Mouse (Mus musculus): ENCODE measurements around the gene Rptor. TPM values are rescaled to one million over a fixed set of nuclear protein-coding genes. Genes with fewer than 3 reads are reported as not detected.

Gene Rptor
- polyA plus RNA-seq, 1 experiment from 2014 or later = 12.4 TPM

DNA sequence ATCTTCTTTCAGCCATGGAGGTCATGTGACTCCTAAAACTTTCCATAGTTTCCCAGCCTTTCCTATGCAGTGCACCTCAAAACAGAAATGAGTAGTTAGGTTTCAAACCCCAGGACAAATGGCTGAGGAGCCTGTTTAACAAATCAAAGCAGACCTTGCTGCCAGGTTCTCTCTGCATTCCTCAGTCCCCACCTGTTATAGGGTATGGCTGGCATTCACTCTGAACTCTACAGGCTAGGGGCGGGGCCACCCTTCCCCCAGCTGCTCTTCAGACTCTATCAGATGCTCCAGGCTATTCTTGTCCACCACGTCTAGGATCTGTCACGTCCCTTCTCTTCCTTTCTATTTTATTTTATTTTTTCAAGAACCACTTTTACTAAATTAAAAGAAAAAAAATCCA, 8.7 kb upstream of the Rptor start:
- no peak overlapping the region for H3K27ac ChIP-seq (ENCODE audit: low read depth, low read length)
- H3K4me1 ChIP-seq (replicated peaks; ENCODE audit: control insufficient read depth, insufficient read depth, low read length) = no peaks in the 10 kb centered on the region; the same call in none of the 2 replicates
- H3K36me3 ChIP-seq (ENCODE audit: control insufficient read depth, insufficient read depth, low read length) = no peaks in the 10 kb centered on the region
- no peaks in the 10 kb centered on the region for H3K27me3 ChIP-seq (ENCODE audit: control insufficient read depth, insufficient read depth, low read length)
- no peak overlapping the region for H3K4me2 ChIP-seq (replicated peaks; ENCODE audit: low read depth, low read length)
- no peak for DNase-seq (ENCODE audit: low spot score)
- ATAC-seq (ENCODE audit: low FRiP score) = no peak
- H3K4me3 ChIP-seq (ENCODE audit: low read depth, low read length) = no peak overlapping the region
- H3K9me3 ChIP-seq (ENCODE audit: control insufficient read depth, low read length) = no peaks in the 10 kb centered on the region
- H3K9ac ChIP-seq (ENCODE audit: low read depth, low read length) = no peak overlapping the region
- WGBS = 25% methylated on average over 3 of the region's 3 CpGs

DNA sequence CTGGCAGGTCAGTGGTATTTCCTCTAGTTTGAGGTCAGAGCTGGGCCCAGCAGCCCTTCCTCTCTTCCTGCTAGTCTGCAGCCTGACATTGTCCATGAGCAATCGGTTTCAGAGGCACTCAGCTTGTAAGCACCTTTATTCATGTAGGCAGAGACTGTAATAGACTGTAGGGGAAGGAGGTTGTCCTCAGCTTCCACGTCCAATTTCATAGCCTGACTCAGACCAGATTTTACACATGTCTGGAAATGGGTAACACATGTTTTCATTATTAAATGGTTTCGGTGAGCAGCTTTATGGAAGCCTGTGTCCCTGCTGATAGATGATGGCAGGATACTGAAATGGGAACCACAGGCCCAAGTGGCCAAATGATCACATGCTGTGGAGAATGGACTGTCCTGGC, 3.8 kb upstream of the Rptor start:
- no peaks in the 10 kb centered on the region; the same call in 1 of the 2 replicates for H3K4me1 ChIP-seq (replicated peaks; ENCODE audit: control insufficient read depth, insufficient read depth, low read length)
- no peak for ATAC-seq (ENCODE audit: low FRiP score)
- 67% methylated on average over 3 of the region's 3 CpGs for WGBS

DNA sequence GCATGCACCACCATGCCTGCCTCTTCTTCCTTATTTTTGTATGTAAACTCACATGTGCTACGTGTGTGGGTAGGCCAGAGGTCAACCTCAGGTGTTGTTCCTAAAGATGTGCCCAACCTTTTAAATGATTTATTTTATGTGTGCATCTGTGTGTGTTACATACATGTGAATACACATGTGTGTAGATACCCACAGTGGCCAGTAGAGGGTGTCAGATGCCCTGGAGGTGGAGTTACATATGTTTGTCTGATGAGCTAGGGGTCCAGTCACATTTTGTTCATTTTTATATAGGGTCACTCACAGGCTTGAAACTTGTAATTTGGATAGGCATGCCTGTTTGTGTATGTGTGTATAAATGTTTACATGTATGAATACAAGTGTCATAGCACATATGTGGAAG, 2.4 kb upstream of the Rptor start:
- 77% methylated on average over 1 of the region's 1 CpGs for WGBS
- Histone ChIP-seq H3K9me3 (ENCODE audit: control insufficient read depth, low read length) (no peaks in the 10 kb centered on the region), H3K4me3 (ENCODE audit: low read depth, low read length) (no peak overlapping the region), H3K36me3 (ENCODE audit: control insufficient read depth, insufficient read depth, low read length) (no peaks in the 10 kb centered on the region), H3K27ac (ENCODE audit: low read depth, low read length) (no peak overlapping the region), H3K27me3 (ENCODE audit: control insufficient read depth, insufficient read depth, low read length) (no peaks in the 10 kb centered on the region), H3K4me1 (replicated peaks; ENCODE audit: control insufficient read depth, insufficient read depth, low read length) (no peaks in the 10 kb centered on the region; the same call in none of the 2 replicates), H3K9ac (ENCODE audit: low read depth, low read length) (no peak overlapping the region), H3K4me2 (replicated peaks; ENCODE audit: low read depth, low read length) (no peak overlapping the region)
- no peak for ATAC-seq (ENCODE audit: low FRiP score)
- DNase-seq (ENCODE audit: low spot score) = no peak

More for the DNA sequence above, 3.8 kb upstream of the Rptor start:
- Histone ChIP-seq H3K9ac (ENCODE audit: low read depth, low read length) (no peak overlapping the region), H3K27ac (ENCODE audit: low read depth, low read length) (no peak overlapping the region), H3K4me2 (replicated peaks; ENCODE audit: low read depth, low read length) (no peak overlapping the region), H3K36me3 (ENCODE audit: control insufficient read depth, insufficient read depth, low read length) (no peaks in the 10 kb centered on the region), H3K27me3 (ENCODE audit: control insufficient read depth, insufficient read depth, low read length) (no peaks in the 10 kb centered on the region), H3K9me3 (ENCODE audit: control insufficient read depth, low read length) (no peaks in the 10 kb centered on the region), H3K4me3 (ENCODE audit: low read depth, low read length) (no peak overlapping the region)
- DNase-seq (ENCODE audit: low spot score) = no peak

DNA sequence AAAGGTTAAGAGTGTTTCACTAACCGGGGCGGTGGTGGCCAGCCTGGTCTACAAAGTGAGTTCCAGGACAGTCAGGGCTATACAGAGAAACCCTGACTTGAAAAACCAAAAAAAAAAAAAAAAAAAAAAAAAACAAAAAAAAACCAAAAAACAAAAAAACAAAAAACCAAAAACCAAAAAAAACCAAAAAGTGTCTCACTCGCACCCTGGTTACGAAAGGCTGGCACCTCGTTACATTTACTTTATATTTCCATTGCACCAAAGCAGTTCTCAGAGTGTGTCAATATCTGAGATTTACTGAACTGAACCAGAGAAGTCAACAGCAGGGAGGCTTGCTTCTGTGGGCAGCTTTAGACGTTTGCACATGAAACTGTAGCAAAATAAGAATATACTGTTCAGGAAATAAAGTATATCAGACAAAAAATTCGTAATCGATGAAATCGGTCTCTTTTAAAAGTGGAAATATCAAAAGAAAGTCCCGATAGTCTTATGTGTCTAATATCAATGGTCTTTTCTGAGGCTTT, 466 bp upstream of the Rptor start:
- Histone ChIP-seq H3K36me3 (ENCODE audit: control insufficient read depth, insufficient read depth, low read length) (no peaks in the 10 kb centered on the region), H3K4me3 (ENCODE audit: low read depth, low read length) (peak overlapping the region; percentile 99), H3K27me3 (ENCODE audit: control insufficient read depth, insufficient read depth, low read length) (no peaks in the 10 kb centered on the region), H3K9me3 (ENCODE audit: control insufficient read depth, low read length) (no peaks in the 10 kb centered on the region), H3K27ac (ENCODE audit: low read depth, low read length) (no peak overlapping the region), H3K4me1 (replicated peaks; ENCODE audit: control insufficient read depth, insufficient read depth, low read length) (no peaks in the 10 kb centered on the region; the same call in none of the 2 replicates), H3K9ac (ENCODE audit: low read depth, low read length) (no peak overlapping the region), H3K4me2 (replicated peaks; ENCODE audit: low read depth, low read length) (peak overlapping the region; percentile 26)
- 43% methylated on average over 10 of the region's 10 CpGs for WGBS
- ATAC-seq (ENCODE audit: low FRiP score) = no peak
- DNase-seq (ENCODE audit: low spot score) = peak; percentile 21

DNA sequence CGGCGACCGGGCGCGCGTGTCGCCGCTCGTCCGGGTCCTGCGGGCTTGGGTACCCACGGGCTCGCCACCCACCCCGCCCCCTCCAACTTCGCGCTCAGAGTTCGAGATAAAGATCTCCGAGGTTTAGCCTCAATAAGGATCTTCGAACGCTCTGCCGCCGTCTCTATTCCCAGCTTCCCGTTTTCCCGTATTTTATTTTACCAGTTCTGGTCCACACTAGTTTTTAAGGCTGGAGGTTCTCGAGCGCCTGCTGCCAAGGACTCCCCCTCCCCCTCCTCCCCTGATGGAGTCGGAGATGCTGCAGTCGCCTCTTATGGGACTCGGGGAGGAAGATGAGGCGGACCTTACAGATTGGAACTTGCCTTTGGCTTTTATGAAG, 811 bp downstream of the Rptor start:
- Histone ChIP-seq H3K9me3 (ENCODE audit: control insufficient read depth, low read length) (no peaks in the 10 kb centered on the region), H3K27me3 (ENCODE audit: control insufficient read depth, insufficient read depth, low read length) (no peaks in the 10 kb centered on the region), H3K4me1 (replicated peaks; ENCODE audit: control insufficient read depth, insufficient read depth, low read length) (no peaks in the 10 kb centered on the region; the same call in none of the 2 replicates), H3K27ac (ENCODE audit: low read depth, low read length) (peak overlapping the region; percentile 82), H3K4me3 (ENCODE audit: low read depth, low read length) (peak overlapping the region; percentile 99), H3K9ac (ENCODE audit: low read depth, low read length) (peak overlapping the region; percentile 86), H3K4me2 (replicated peaks; ENCODE audit: low read depth, low read length) (peak overlapping the region; percentile 84), H3K36me3 (ENCODE audit: control insufficient read depth, insufficient read depth, low read length) (no peaks in the 10 kb centered on the region)
- WGBS = under 1% methylated on average over 30 of the region's 30 CpGs
- no peak for ATAC-seq (ENCODE audit: low FRiP score)
- DNase-seq (ENCODE audit: low spot score) = peak; percentile 46

DNA sequence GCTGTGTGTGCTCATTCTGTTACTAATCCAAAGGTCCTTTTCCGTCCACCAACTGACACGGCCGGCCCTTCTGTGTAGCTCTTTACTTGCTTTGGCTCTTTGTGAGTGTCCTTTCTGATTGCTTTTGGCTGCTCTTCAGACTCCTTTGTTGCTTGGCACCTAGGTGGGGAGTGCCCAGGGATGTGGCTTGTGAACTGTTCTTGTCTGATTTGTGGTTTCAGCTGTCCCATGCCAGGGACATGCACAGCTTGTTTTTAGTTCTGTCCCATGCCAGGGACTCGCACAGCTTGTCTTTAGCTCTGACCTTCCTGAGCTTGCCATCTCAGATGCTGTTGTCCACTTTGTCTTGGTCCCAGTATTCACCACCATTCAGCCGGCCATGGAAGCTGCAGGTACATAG, 4.8 kb downstream of the Rptor start:
- DNase-seq (ENCODE audit: low spot score) (no peak), ATAC-seq (ENCODE audit: low FRiP score) (no peak)
- H3K4me2 ChIP-seq (replicated peaks; ENCODE audit: low read depth, low read length) = no peak overlapping the region
- WGBS = 94% methylated on average over 5 of the region's 5 CpGs
- H3K9me3 ChIP-seq (ENCODE audit: control insufficient read depth, low read length) = no peaks in the 10 kb centered on the region
- no peak overlapping the region for H3K9ac ChIP-seq (ENCODE audit: low read depth, low read length)
- H3K36me3 ChIP-seq (ENCODE audit: control insufficient read depth, insufficient read depth, low read length) = no peaks in the 10 kb centered on the region
- no peak overlapping the region for H3K4me3 ChIP-seq (ENCODE audit: low read depth, low read length)
- no peaks in the 10 kb centered on the region for H3K27me3 ChIP-seq (ENCODE audit: control insufficient read depth, insufficient read depth, low read length)
- no peak overlapping the region for H3K27ac ChIP-seq (ENCODE audit: low read depth, low read length)
- no peaks in the 10 kb centered on the region; the same call in 1 of the 2 replicates for H3K4me1 ChIP-seq (replicated peaks; ENCODE audit: control insufficient read depth, insufficient read depth, low read length)

DNA sequence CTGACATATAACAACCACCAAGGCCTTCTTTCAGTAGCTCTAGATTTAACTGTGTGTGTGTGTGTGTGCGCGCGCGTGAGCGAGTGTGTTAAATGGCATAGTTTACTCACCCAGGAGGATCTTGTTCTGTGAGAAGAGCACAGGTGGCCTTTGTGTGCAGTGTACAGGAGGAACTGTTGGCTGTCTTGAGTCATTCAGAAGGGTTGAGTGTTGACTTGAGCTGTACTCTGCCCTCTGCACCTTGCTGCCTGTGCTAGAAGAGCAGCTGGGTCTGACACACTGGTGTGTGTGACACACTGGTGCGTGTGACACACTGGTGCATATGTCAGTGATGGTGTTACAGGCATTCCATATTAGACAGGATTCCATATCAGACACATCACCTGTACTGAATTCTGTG, 8.8 kb downstream of the Rptor start:
- ATAC-seq (ENCODE audit: low FRiP score) = no peak
- Histone ChIP-seq H3K9me3 (ENCODE audit: control insufficient read depth, low read length) (no peaks in the 10 kb centered on the region), H3K4me3 (ENCODE audit: low read depth, low read length) (no peak overlapping the region), H3K4me2 (replicated peaks; ENCODE audit: low read depth, low read length) (no peak overlapping the region), H3K9ac (ENCODE audit: low read depth, low read length) (no peak overlapping the region), H3K4me1 (replicated peaks; ENCODE audit: control insufficient read depth, insufficient read depth, low read length) (no peaks in the 10 kb centered on the region), H3K27ac (ENCODE audit: low read depth, low read length) (no peak overlapping the region), H3K36me3 (ENCODE audit: control insufficient read depth, insufficient read depth, low read length) (no peaks in the 10 kb centered on the region), H3K27me3 (ENCODE audit: control insufficient read depth, insufficient read depth, low read length) (no peaks in the 10 kb centered on the region)
- WGBS = 96% methylated on average over 6 of the region's 6 CpGs
- DNase-seq (ENCODE audit: low spot score) = no peak

DNA sequence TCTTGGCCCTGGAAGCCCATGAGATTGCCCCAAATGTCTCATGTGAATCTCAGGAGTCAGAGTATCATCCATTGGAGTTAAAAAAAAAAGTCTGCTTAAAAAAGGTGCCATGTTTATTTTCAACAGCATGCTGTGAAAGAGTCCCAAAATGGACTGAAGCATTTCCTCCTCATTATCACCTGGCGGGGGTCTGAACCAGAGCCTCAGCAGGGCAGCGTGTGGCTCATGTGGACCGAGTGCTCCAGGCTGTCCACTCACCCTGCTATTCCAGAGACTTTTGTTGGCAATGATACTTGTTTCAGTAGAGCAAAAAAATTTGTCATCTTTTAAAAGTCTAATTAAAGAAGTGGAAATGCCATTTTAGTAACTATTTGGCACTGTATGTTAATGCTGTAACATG, 9.5 kb downstream of the Rptor start:
- Histone ChIP-seq H3K36me3 (ENCODE audit: control insufficient read depth, insufficient read depth, low read length) (no peaks in the 10 kb centered on the region), H3K9me3 (ENCODE audit: control insufficient read depth, low read length) (no peaks in the 10 kb centered on the region), H3K4me2 (replicated peaks; ENCODE audit: low read depth, low read length) (no peak overlapping the region), H3K27me3 (ENCODE audit: control insufficient read depth, insufficient read depth, low read length) (no peaks in the 10 kb centered on the region), H3K27ac (ENCODE audit: low read depth, low read length) (no peak overlapping the region), H3K4me1 (replicated peaks; ENCODE audit: control insufficient read depth, insufficient read depth, low read length) (no peaks in the 10 kb centered on the region), H3K9ac (ENCODE audit: low read depth, low read length) (no peak overlapping the region), H3K4me3 (ENCODE audit: low read depth, low read length) (no peak overlapping the region)
- WGBS = 79% methylated on average over 3 of the region's 3 CpGs
- ATAC-seq (ENCODE audit: low FRiP score) = no peak
- no peak for DNase-seq (ENCODE audit: low spot score)

DNA sequence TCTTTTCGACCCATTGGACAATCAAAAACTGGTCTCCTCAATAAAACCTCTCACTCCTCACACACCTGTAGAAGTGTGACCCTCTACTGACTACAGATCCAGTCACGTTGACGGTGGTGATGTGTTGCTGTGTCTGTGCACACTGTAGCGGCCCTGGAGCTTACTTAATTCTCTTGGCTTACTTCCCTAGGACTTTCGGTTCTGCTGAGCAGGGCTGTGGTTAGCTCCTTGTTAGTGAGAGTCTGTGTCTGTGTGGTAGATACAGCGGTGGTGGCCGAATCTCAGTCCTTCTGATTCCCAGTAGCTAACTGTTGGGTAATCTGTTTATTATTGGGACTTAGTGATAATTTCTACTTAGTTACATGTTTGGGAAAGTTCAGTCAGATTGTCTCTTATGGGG, 12.4 kb downstream of the Rptor start:
- Histone ChIP-seq H3K9ac (ENCODE audit: low read depth, low read length) (no peak overlapping the region), H3K27ac (ENCODE audit: low read depth, low read length) (no peak overlapping the region), H3K9me3 (ENCODE audit: control insufficient read depth, low read length) (no peaks in the 10 kb centered on the region), H3K27me3 (ENCODE audit: control insufficient read depth, insufficient read depth, low read length) (no peaks in the 10 kb centered on the region), H3K4me1 (replicated peaks; ENCODE audit: control insufficient read depth, insufficient read depth, low read length) (no peaks in the 10 kb centered on the region), H3K4me3 (ENCODE audit: low read depth, low read length) (no peak overlapping the region), H3K4me2 (replicated peaks; ENCODE audit: low read depth, low read length) (no peak overlapping the region), H3K36me3 (ENCODE audit: control insufficient read depth, insufficient read depth, low read length) (no peaks in the 10 kb centered on the region)
- 90% methylated on average over 7 of the region's 7 CpGs for WGBS
- ATAC-seq (ENCODE audit: low FRiP score) = no peak
- DNase-seq (ENCODE audit: low spot score) = no peak
